Mouse (Mus musculus) E14TG2a.4 (cell line): ENCODE measurements around the gene Gadd45a.

ENCODE experiments used
- CTCF ChIP-seq: conservative IDR thresholded peaks from 2 replicates; pipeline ENCODE4 v1.5.1; 2014; ENCODE audit warnings: low read length
- POU5F1 ChIP-seq: IDR thresholded peaks from 2 replicates; pipeline ENCODE4 v1.6.1; 2014; ENCODE audit warnings: low read length, borderline replicate concordance

GRCm38 (mm10) chr6:67048052-67048691, 10.9 kb upstream of the Gadd45a start:
- TF ChIP-seq CTCF = no peak
- TF ChIP-seq POU5F1 = no peak
